Comparison of ENCODE assay signal across 10 mouse cellular contexts in the genomic region with DNA sequence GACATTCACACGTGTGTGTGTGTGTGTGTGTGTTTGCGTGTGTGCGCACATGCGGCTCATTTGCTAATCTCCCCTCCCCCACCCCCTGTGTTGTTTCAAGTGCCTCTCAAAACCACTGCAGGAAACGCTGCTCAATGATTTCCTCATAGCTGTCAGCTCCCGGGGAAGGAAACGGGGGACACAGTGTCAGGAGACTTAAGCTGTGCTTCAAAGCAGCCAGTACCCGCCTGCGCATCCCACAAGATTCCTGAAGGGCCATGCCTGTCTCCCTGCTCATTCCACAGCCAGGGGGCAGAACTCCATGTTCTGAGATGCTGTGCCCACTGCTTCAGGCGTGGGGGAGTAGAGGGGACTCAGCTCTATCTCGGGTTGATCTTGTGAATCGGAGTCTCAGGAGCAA. TPM values are rescaled to one million over a fixed set of nuclear protein-coding genes. Genes with fewer than 3 reads are reported as not detected.
DNase-seq lines count a peak whose midpoint lies in the region; ATAC-seq and TF ChIP-seq lines count a peak whose summit lies in the region.
"Had no signal": no experiment of that assay in that cellular context is flagged by ENCODE, and none has a peak within 500 bp of the region (broad histone marks: within the 10 kb centered on the region; RNA-seq: fewer than 3 reads in every experiment).

No protein-coding gene starts in this region.

- peak; percentile 56 for ATAC-seq in frontal cortex, adult (ENCODE audit: low TSS enrichment)
- ATAC-seq in kidney, embryonic 15.5 days (replicated peaks; ENCODE audit: low FRiP score) = 0 out of 2 replicates have a peak, but pooled peaks have one; percentile 62
- peak; percentile 87 for ATAC-seq in megakaryocyte, adult 5-6 weeks (ENCODE audit: poor library complexity, severe bottlenecking)
- no peak for ATAC-seq in megakaryocyte-erythroid progenitor cell, adult 5-6 weeks (replicated peaks; ENCODE audit: low FRiP score, low TSS enrichment, poor library complexity, severe bottlenecking)

- H3K9ac ChIP-seq in kidney, embryonic 15.5 days = no peak overlapping the region
- H3K9ac ChIP-seq: neural tube, embryonic 12.5 days had no signal

- no peak for TF ChIP-seq POLR2A in testis, adult 2 months (IDR thresholded peaks at IDR 0.05; ENCODE audit: control insufficient read depth, low read depth, low read length)

- no peak overlapping the region for H3K27ac ChIP-seq in testis, adult 2 months (ENCODE audit: control insufficient read depth, insufficient read depth, low read depth, low read length)
- H3K27ac ChIP-seq in kidney, embryonic 15.5 days = no peak overlapping the region
- H3K27ac ChIP-seq: neural tube, embryonic 12.5 days had no signal

- H3K27me3 ChIP-seq in testis, adult 2 months (ENCODE audit: control insufficient read depth, insufficient read depth, low read length) = no peaks in the 10 kb centered on the region
- no peaks in the 10 kb centered on the region for H3K27me3 ChIP-seq in kidney, embryonic 15.5 days
- H3K27me3 ChIP-seq: neural tube, embryonic 12.5 days had no signal

- H3K36me3 ChIP-seq in testis, adult 2 months (ENCODE audit: control insufficient read depth, insufficient read depth, low read length) = no peaks in the 10 kb centered on the region
- no peaks in the 10 kb centered on the region for H3K36me3 ChIP-seq in kidney, embryonic 15.5 days
- H3K36me3 ChIP-seq: neural tube, embryonic 12.5 days had no signal

- H3K4me3 ChIP-seq in testis, adult 2 months (ENCODE audit: control insufficient read depth, low read depth, low read length) = peak overlapping the region; percentile 4; the same call in 1 of the 2 replicates
- H3K4me3 ChIP-seq in kidney, embryonic 15.5 days (replicated peaks) = no peak overlapping the region
- H3K4me3 ChIP-seq: neural tube, embryonic 12.5 days had no signal

- no peak for TF ChIP-seq CTCF in testis, adult 2 months (IDR thresholded peaks at IDR 0.05; ENCODE audit: control insufficient read depth, insufficient read depth, insufficient replicate concordance, low read depth, low read length)

- no peak for DNase-seq in frontal cortex, postnatal 25 days (ENCODE audit: low spot score in 2 of 2)
- no peak for DNase-seq in testis, postnatal 14 days (ENCODE audit: low spot score)
- no peak for DNase-seq in B cell, adult 2 months

- whole genome bisulfite sequencing in kidney, embryonic 15.5 days = 42% methylated on average over 12 of the region's 12 CpGs

- no peaks in the 10 kb centered on the region for H3K4me1 ChIP-seq in testis, adult 2 months (ENCODE audit: control insufficient read depth, insufficient read depth, low read length)
- H3K4me1 ChIP-seq in kidney, embryonic 15.5 days = 0 out of 2 replicates have a peak, but pooled peaks cover 5% of the 10 kb centered on the region
- H3K4me1 ChIP-seq: neural tube, embryonic 12.5 days had no signal

- no peaks in the 10 kb centered on the region for H3K9me3 ChIP-seq in kidney, embryonic 15.5 days (replicated peaks)
- H3K9me3 ChIP-seq: neural tube, embryonic 12.5 days had no signal

- H3K4me2 ChIP-seq in kidney, embryonic 15.5 days = no peak overlapping the region
- H3K4me2 ChIP-seq: neural tube, embryonic 12.5 days had no signal

RNA-seq across cellular contexts. Expression of a gene that starts 5.6 kb away (rescaled TPM):
- 111 and 122 TPM in 2 replicates for polyA plus RNA-seq in testis, adult 2 months (2012; rRNA removed)
- polyA plus RNA-seq in kidney, embryonic 15.5 days (2015; fragmentation: Nextera tagmentation; extraction: Ambion mirVana) = 0.04 TPM in 1 of 2 replicates, not detected in the other
- 0.04 and 0.78 TPM in 2 replicates for total RNA-seq in megakaryocyte, adult 5-6 weeks (2015)
- total RNA-seq in megakaryocyte, adult 5-6 weeks (2017) = not detected in 2 replicates
- 0.28 TPM in 1 of 2 replicates, not detected in the other for total RNA-seq in megakaryocyte-erythroid progenitor cell, adult 5-6 weeks (2014; fragmentation: Nextera tagmentation)
- not detected in 2 replicates for total RNA-seq in megakaryocyte-erythroid progenitor cell, adult 5-6 weeks (2017)
- polyA plus RNA-seq: neural tube, embryonic 12.5 days had no signal

RNA-seq across cellular contexts. Expression of a gene that starts 7.5 kb away (rescaled TPM):
- 118 and 120 TPM in 2 replicates for polyA plus RNA-seq in testis, adult 2 months (2012; rRNA removed)
- polyA plus RNA-seq in kidney, embryonic 15.5 days (2015; fragmentation: Nextera tagmentation; extraction: Ambion mirVana) = 0.04 TPM in 1 of 2 replicates, not detected in the other
- total RNA-seq in megakaryocyte, adult 5-6 weeks (2015) = not detected in 2 replicates
- not detected in 2 replicates for total RNA-seq in megakaryocyte, adult 5-6 weeks (2017)
- total RNA-seq in megakaryocyte-erythroid progenitor cell, adult 5-6 weeks (2014; fragmentation: Nextera tagmentation) = not detected in 2 replicates
- not detected in 2 replicates for total RNA-seq in megakaryocyte-erythroid progenitor cell, adult 5-6 weeks (2017)
- polyA plus RNA-seq: frontal cortex, adult 2 months; neural tube, embryonic 12.5 days had no signal

RNA-seq across cellular contexts. Expression of a gene that starts 10.7 kb away (rescaled TPM):
- polyA plus RNA-seq in testis, adult 2 months (2012; rRNA removed) = 23.4 and 24.2 TPM in 2 replicates
- polyA plus RNA-seq in kidney, embryonic 15.5 days (2015; fragmentation: Nextera tagmentation; extraction: Ambion mirVana) = not detected in 2 replicates
- total RNA-seq in megakaryocyte, adult 5-6 weeks (2015) = not detected in 2 replicates
- total RNA-seq in megakaryocyte, adult 5-6 weeks (2017) = not detected in 2 replicates
- total RNA-seq in megakaryocyte-erythroid progenitor cell, adult 5-6 weeks (2014; fragmentation: Nextera tagmentation) = not detected in 2 replicates
- total RNA-seq in megakaryocyte-erythroid progenitor cell, adult 5-6 weeks (2017) = not detected in 2 replicates
- polyA plus RNA-seq: frontal cortex, adult 2 months; neural tube, embryonic 12.5 days had no signal

RNA-seq across cellular contexts. Expression of a gene that starts 27.0 kb away (rescaled TPM):
- polyA plus RNA-seq in testis, adult 2 months (2012; rRNA removed) = 74.8 and 83.7 TPM in 2 replicates
- polyA plus RNA-seq in kidney, embryonic 15.5 days (2015; fragmentation: Nextera tagmentation; extraction: Ambion mirVana) = not detected in 2 replicates
- not detected in 2 replicates for total RNA-seq in megakaryocyte, adult 5-6 weeks (2015)
- not detected in 2 replicates for total RNA-seq in megakaryocyte, adult 5-6 weeks (2017)
- total RNA-seq in megakaryocyte-erythroid progenitor cell, adult 5-6 weeks (2014; fragmentation: Nextera tagmentation) = not detected in 2 replicates
- total RNA-seq in megakaryocyte-erythroid progenitor cell, adult 5-6 weeks (2017) = 0.42 TPM in 1 of 2 replicates, not detected in the other
- polyA plus RNA-seq: neural tube, embryonic 12.5 days had no signal

RNA-seq across cellular contexts. Expression of a gene that starts 29.0 kb away (rescaled TPM):
- polyA plus RNA-seq in testis, adult 2 months (2012; rRNA removed) = 3.0 and 3.4 TPM in 2 replicates
- polyA plus RNA-seq in kidney, embryonic 15.5 days (2015; fragmentation: Nextera tagmentation; extraction: Ambion mirVana) = 37.9 and 40.5 TPM in 2 replicates
- 17.0 and 24.1 TPM in 2 replicates for total RNA-seq in megakaryocyte, adult 5-6 weeks (2015)
- 30.2 and 42.0 TPM in 2 replicates for total RNA-seq in megakaryocyte, adult 5-6 weeks (2017)
- total RNA-seq in megakaryocyte-erythroid progenitor cell, adult 5-6 weeks (2014; fragmentation: Nextera tagmentation) = 69.6 and 76.7 TPM in 2 replicates
- total RNA-seq in megakaryocyte-erythroid progenitor cell, adult 5-6 weeks (2017) = 101 and 137 TPM in 2 replicates
